1 mouse cellular context compared by ENCODE assay signal in genomic region chr3:96729403-96729784, GRCm38 (mm10).
TF ChIP-seq lines count a peak whose summit lies in the region.

No protein-coding gene starts in this region.

TF ChIP-seq in MEL, 35 proteins besides CTCF, POLR2A, EP300 and RAD21:
- no peak for TF ChIP-seq USF2 (IDR thresholded peaks at IDR 0.05; ENCODE audit: borderline replicate concordance in 1 of 2, insufficient read depth in 1 of 2, low read depth in 1 of 2, low read length in 2 of 2)
- no peak for TF ChIP-seq USF1 (IDR thresholded peaks at IDR 0.05; ENCODE audit: low read depth, low read length)
- TF ChIP-seq TAL1 (IDR thresholded peaks at IDR 0.05; ENCODE audit: low read length), result peak; percentile 29; the same call in 1 of the 2 replicates
- TF ChIP-seq NELFE (IDR thresholded peaks at IDR 0.05; ENCODE audit: low read depth, low read length), result no peak
- TF ChIP-seq BHLHE40 (IDR thresholded peaks at IDR 0.05; ENCODE audit: borderline replicate concordance, low read depth, low read length), result no peak
- TF ChIP-seq ETS1 (IDR thresholded peaks at IDR 0.05; ENCODE audit: low read depth, low read length), result peak; percentile 72; the same call in 1 of the 2 replicates
- TF ChIP-seq POLR2AphosphoS2 (IDR thresholded peaks at IDR 0.05; ENCODE audit: low read length), result no peak
- TF ChIP-seq KAT2A (conservative IDR thresholded peaks at IDR 0.05; ENCODE audit: low read depth, low read length), result no peak
- TF ChIP-seq UBTF (IDR thresholded peaks at IDR 0.05; ENCODE audit: borderline replicate concordance, insufficient read depth, low read depth, low read length), result no peak
- TF ChIP-seq MAZ (IDR thresholded peaks at IDR 0.05; ENCODE audit: low read depth, low read length), result no peak
- no peak for TF ChIP-seq MAX (IDR thresholded peaks at IDR 0.05; ENCODE audit: low read length)
- no peak for TF ChIP-seq CHD2 (IDR thresholded peaks at IDR 0.05; ENCODE audit: low read length)
- no peak for TF ChIP-seq POLR2AphosphoS5 (IDR thresholded peaks at IDR 0.05; ENCODE audit: borderline replicate concordance, low read depth, low read length)
- TF ChIP-seq MXI1 (IDR thresholded peaks at IDR 0.05; ENCODE audit: low read depth, low read length), result peak; percentile 82
- no peak for TF ChIP-seq MYC (IDR thresholded peaks at IDR 0.05; ENCODE audit: low read depth, low read length)
- no peak for TF ChIP-seq NRF1 (IDR thresholded peaks at IDR 0.05; ENCODE audit: insufficient read depth, low read depth, low read length, poor library complexity, severe bottlenecking)
- peak; percentile 65 for TF ChIP-seq RCOR1 (IDR thresholded peaks at IDR 0.05; ENCODE audit: low read depth, low read length)
- no peak for TF ChIP-seq MEF2A (IDR thresholded peaks at IDR 0.05; ENCODE audit: extremely low read depth, insufficient replicate concordance, low read depth, low read length, poor library complexity, severe bottlenecking)
- no peak for TF ChIP-seq SMC3 (IDR thresholded peaks at IDR 0.05; ENCODE audit: low read depth, low read length)
- peak; percentile 74; the same call in 1 of the 2 replicates for TF ChIP-seq ZKSCAN1 (IDR thresholded peaks at IDR 0.05; ENCODE audit: low read depth, low read length)
- peak; percentile 88 for TF ChIP-seq GATA1 (IDR thresholded peaks at IDR 0.05; ENCODE audit: low read depth, low read length)
- no peak for TF ChIP-seq GABPA (IDR thresholded peaks at IDR 0.05; ENCODE audit: low read depth, low read length)
- TF ChIP-seq ZNF384 (IDR thresholded peaks at IDR 0.05; ENCODE audit: low read depth, low read length), result peak; percentile 99
- TF ChIP-seq MAFK (IDR thresholded peaks at IDR 0.05; ENCODE audit: borderline replicate concordance, low read depth, low read length), result no peak
- TF ChIP-seq TBP (IDR thresholded peaks at IDR 0.05; ENCODE audit: low read depth, low read length), result no peak; the same call in 1 of the 2 replicates
- 0 out of 2 replicates have a peak, but pooled peaks have one; percentile 3 for TF ChIP-seq CHD1 (IDR thresholded peaks at IDR 0.05; ENCODE audit: low read depth, low read length)
- TF ChIP-seq ELF1 (IDR thresholded peaks at IDR 0.05; ENCODE audit: low read depth, low read length), result no peak
- TF ChIP-seq ZMIZ1 (IDR thresholded peaks at IDR 0.05; ENCODE audit: low read depth, low read length), result no peak
- peak; percentile 59 for TF ChIP-seq HCFC1 (IDR thresholded peaks at IDR 0.05; ENCODE audit: low read depth, low read length)
- TF ChIP-seq SIN3A (IDR thresholded peaks at IDR 0.05; ENCODE audit: low read length), result peak; percentile 94
- peak; percentile 20; the same call in 1 of the 2 replicates for TF ChIP-seq TCF12 (IDR thresholded peaks at IDR 0.05; ENCODE audit: low read depth, low read length)
- no peak for TF ChIP-seq E2F4 (IDR thresholded peaks at IDR 0.05; ENCODE audit: borderline replicate concordance, low read depth, low read length)
- TF ChIP-seq JUND (IDR thresholded peaks at IDR 0.05; ENCODE audit: low read depth, low read length), result 0 out of 2 replicates have a peak, but pooled peaks have one; percentile 73
- no peak for TF ChIP-seq MYB (IDR thresholded peaks at IDR 0.05; ENCODE audit: low read depth, low read length)
- TF ChIP-seq ZC3H11A (IDR thresholded peaks at IDR 0.05; ENCODE audit: low read depth, low read length), result no peak
